Mouse (Mus musculus) kidney, adult 11 months (tissue): ENCODE measurements around the gene Olfr1183.
"Not testable (repeated sequence)": the region's sequence is repeated elsewhere in the genome, so short reads cannot be mapped to it uniquely, and the experiment has no call there.

Source experiments
- DNase-seq: peaks from one replicate; pipeline ENCODE4 v3.0.0; 2022

Gene Olfr1183

DNA sequence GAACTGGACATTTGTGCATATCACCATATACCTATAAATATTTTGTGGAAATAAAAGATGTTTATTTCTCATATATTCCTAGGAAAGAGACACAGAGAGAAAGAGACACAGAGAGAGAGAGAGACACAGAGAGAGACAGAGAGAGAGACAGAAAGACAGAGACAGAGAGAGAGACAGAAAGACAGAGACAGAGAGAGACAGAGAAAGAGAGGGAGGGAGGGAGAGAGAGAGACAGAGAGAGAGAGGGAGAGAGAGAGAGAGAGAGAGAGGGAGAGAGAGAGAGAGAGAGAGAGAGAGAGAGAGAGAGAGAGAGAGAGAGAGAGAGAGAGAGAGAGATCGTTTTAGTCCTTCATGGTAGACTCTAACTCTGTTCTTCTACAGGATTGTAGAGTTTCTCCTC lies at the start of gene Olfr1183:
Olfr1183 (plus strand) TSS at position 301 of the 400 bp plus-strand sequence.
- not testable (repeated sequence) for DNase-seq

DNA sequence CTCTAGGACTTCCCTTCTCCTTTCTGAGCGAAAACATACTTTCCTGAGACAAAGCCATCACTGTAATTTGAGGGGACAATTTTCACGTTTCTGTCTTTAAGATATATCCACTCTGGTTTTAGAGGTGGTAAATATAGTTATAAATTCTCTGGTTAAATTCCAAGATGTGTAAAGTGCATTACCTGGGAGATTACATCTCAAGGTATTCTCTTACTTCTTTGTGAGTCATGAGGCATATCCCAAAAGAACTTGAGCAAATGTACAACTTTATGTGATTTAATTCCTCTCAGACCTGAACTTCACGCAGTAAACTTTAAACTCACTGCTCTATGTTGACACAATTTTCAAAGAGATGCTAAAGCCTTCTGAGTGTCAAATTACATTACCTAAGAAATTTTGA lies 48.3 kb upstream of the Olfr1183 start, which contains the start of gene Olfr1179:
Olfr1179 (minus strand) TSS at position 101 of the 400 bp plus-strand sequence.
- no peak for DNase-seq

DNA sequence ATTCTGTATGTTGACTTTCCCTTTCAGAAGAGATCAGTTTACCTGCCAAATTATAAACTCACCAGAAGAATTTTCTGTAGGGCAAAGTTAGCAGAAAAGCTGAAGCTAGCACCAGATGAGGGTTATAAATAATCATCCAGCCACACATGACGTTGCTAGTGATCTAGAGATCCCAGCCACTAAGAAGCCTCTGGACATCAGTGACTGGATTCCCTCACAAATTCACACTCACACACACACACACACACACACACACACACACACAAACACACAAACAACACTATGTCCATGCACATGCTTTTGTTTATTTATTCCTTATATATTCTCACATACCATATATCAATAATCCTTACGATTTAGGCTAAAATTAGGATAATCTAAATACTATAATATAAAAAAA lies 35.6 kb upstream of the Olfr1183 start, which contains the start of gene Olfr1180:
Olfr1180 (minus strand) TSS at position 101 of the 400 bp plus-strand sequence.
- DNase-seq = no peak

DNA sequence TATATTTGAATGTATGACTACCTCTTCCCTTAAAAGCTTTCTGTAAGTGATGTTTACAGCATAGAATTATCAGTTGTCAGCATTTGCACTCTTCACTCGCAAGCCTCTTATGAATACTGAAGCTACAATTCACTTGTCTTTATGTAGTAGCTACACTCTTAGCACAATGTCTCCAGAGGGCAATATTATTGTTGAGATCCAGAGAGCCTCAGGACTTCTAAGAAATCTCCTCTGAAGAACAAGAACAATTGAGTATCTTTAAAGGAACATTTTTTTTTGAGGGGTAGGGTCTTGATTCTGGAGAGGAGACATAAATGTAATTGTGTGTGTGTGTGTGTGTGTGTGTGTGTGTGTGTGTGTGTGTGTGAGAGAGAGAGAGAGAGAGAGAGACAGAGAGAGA lies 28.6 kb upstream of the Olfr1183 start, which contains the start of gene Olfr1181:
Olfr1181 (minus strand) TSS at position 101 of the 400 bp plus-strand sequence.
- no peak for DNase-seq

DNA sequence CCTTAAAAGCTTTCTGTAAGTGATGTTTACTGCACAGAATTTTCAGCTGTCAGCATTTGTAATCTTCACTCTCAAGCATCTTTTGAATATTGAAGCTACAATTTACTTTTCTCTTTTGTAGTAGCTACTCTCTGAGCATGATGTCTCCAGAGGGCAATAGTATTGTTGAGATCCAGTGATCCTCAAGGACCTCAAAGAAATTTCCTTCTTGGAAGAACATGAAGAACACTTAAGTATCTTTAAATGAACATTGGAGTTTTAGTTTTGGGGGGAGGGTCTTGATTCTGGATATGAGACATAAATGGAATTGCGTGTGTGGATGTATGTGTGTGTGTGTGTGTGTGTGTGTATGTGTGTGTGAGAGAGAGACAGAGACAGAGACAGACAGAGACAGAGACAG lies 5.6 kb upstream of the Olfr1183 start, which contains the start of gene Gm13757:
Gm13757 (minus strand) TSS at position 101 of the 400 bp plus-strand sequence.
- no peak for DNase-seq

DNA sequence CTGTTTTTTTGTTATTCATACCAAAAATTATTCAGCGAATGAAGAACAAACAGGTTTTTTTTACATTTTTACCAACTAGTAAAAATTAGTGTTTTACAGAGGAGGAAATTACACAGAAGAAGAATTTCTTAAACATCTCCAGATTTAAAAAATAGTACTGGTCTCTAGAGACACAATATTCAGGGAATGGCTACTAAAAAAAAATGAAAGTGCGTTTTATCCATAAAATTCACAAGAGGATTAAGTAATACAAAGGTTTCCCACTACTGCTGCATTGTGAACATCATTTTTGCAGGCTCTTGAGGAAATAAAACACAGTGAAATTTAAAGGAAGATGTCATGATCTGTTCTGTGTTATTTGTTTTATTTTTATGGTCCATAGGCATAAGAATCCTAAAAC lies 28.6 kb downstream of the Olfr1183 start, which contains the start of gene Olfr1184:
Olfr1184 (plus strand) TSS at position 301 of the 400 bp plus-strand sequence.
- DNase-seq = no peak

DNA sequence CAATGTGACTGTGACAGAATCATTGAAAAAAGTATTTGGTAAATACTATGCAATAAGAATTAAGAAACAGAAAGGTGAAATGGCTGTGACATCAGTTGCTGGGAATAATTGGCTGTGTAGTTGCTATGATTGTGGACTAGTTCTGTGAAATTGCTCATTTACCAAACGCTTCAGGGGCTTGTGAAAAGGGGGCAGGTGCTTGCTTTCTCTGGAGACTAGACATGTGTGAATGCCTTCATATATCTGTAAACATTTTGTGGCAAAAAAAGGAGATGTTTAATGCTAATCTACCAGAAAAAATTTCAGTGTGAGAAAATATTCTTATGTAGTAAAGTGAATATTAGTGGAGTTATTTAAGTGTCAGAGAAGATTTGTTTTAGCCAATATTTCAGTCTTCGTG lies 38.4 kb downstream of the Olfr1183 start, which contains the start of gene Olfr1185-ps1:
Olfr1185-ps1 (plus strand) TSS at position 301 of the 400 bp plus-strand sequence.
- DNase-seq = no peak

DNA sequence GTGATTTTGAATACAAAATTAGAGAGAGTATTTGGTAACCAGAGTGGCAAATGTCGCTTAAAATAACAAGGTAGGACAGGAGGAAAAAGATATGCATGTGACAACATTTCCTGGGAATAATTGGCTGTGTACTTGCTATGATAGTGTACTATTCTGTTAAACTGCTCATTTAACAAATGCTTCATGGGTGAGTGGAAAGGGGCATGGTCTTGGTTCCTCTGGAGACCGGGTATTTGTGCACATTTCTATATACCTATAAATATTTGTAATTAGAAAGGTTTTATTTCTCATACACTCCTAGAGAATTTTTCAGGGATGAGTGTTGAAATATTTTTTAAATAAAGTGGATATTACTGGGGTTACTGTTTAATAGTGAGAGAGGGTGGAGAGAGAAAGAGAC lies 63.6 kb downstream of the Olfr1183 start, which contains the start of gene Olfr1186:
Olfr1186 (plus strand) TSS at position 301 of the 400 bp plus-strand sequence.
- no peak for DNase-seq
